Mouse (Mus musculus): ENCODE measurements around the gene Rac2. TPM values are rescaled to one million over a fixed set of nuclear protein-coding genes. Genes with fewer than 3 reads are reported as not detected.

The Rac2 gene
- polyA plus RNA-seq, 1 experiment from 2014 or later: 27.9 TPM

DNA sequence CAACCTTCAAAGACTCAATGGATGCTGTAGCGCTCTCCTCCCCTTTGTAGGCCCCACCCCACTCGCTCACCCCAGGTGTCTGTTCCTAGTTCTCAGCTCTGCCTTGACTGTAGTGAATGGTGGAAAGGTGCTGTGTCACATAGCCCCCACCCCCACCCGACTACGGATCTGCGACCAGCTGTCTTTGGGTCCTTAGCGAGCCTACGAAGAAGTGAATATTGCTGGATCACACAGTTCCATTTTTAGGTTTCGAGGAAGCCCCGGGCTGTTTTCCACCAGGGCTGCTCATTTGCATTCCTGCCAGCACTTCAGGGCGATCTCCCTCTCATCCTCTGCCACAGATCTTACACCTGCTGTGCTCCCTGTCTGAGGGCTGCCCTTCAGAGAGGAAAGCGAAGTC is 10.8 kb upstream of the Rac2 start:
- 22% methylated on average over 11 of the region's 11 CpGs for WGBS

GRCm38 (mm10) chr15:78576284-78576810 is 3.8 kb upstream of the Rac2 start:
- Histone ChIP-seq H3K4me3 (ENCODE audit: low read depth, low read length) (no peak overlapping the region), H3K9me3 (ENCODE audit: control insufficient read depth, low read length) (no peaks in the 10 kb centered on the region), H3K9ac (ENCODE audit: low read depth, low read length) (no peak overlapping the region), H3K4me2 (ENCODE audit: low read depth, low read length) (no peak overlapping the region), H3K4me1 (ENCODE audit: control insufficient read depth, insufficient read depth, low read length) (peaks cover 15% of the 10 kb centered on the region), H3K27me3 (replicated peaks; ENCODE audit: control insufficient read depth, insufficient read depth, low read length) (no peaks in the 10 kb centered on the region), H3K36me3 (ENCODE audit: control insufficient read depth, insufficient read depth, low read length) (no peaks in the 10 kb centered on the region), H3K27ac (replicated peaks; ENCODE audit: low read depth, low read length) (no peak overlapping the region)
- ATAC-seq (ENCODE audit: low read depth) (no peak), DNase-seq (ENCODE audit: low spot score) (no peak)
- 55% methylated on average over 4 of the region's 4 CpGs for WGBS

More for the DNA sequence above, 10.8 kb upstream of the Rac2 start:
- Histone ChIP-seq H3K4me3 (ENCODE audit: low read depth, low read length) (no peak overlapping the region), H3K9me3 (ENCODE audit: control insufficient read depth, low read length) (no peaks in the 10 kb centered on the region), H3K36me3 (ENCODE audit: control insufficient read depth, insufficient read depth, low read length) (no peaks in the 10 kb centered on the region), H3K27ac (replicated peaks; ENCODE audit: low read depth, low read length) (no peak overlapping the region), H3K9ac (ENCODE audit: low read depth, low read length) (no peak overlapping the region), H3K4me1 (ENCODE audit: control insufficient read depth, insufficient read depth, low read length) (peaks cover 16% of the 10 kb centered on the region), H3K4me2 (ENCODE audit: low read depth, low read length) (no peak overlapping the region), H3K27me3 (replicated peaks; ENCODE audit: control insufficient read depth, insufficient read depth, low read length) (no peaks in the 10 kb centered on the region)
- DNase-seq (ENCODE audit: low spot score): no peak
- no peak for ATAC-seq (ENCODE audit: low read depth)

DNA sequence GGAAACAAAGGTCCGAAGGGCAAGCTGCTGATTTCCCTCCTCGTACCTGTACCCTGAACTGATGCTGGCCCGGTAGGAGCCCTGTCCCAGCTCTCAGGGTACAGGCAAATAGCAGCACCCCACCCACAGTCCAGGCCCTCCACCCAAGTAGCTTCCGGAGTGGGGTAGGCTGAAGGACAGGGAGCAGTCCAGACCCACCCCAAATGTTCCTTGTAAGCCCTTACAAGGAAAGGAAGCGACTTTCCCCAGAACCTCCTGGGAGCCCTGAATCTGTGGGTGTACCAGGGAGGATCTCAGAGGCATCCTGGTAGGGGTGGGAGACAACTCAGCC is 348 bp downstream of the Rac2 start:
- H3K4me3 ChIP-seq (ENCODE audit: low read depth, low read length): 0 out of 2 replicates have a peak overlapping the region, but pooled peaks have one; percentile 1
- no peak overlapping the region for H3K4me2 ChIP-seq (ENCODE audit: low read depth, low read length)
- no peaks in the 10 kb centered on the region for H3K36me3 ChIP-seq (ENCODE audit: control insufficient read depth, insufficient read depth, low read length)
- WGBS: 96% methylated on average over 5 of the region's 5 CpGs
- ATAC-seq (ENCODE audit: low read depth): no peak
- H3K27ac ChIP-seq (replicated peaks; ENCODE audit: low read depth, low read length): no peak overlapping the region
- H3K9me3 ChIP-seq (ENCODE audit: control insufficient read depth, low read length): no peaks in the 10 kb centered on the region
- H3K27me3 ChIP-seq (replicated peaks; ENCODE audit: control insufficient read depth, insufficient read depth, low read length): no peaks in the 10 kb centered on the region
- DNase-seq (ENCODE audit: low spot score): no peak
- no peaks in the 10 kb centered on the region; the same call in 1 of the 2 replicates for H3K4me1 ChIP-seq (ENCODE audit: control insufficient read depth, insufficient read depth, low read length)
- H3K9ac ChIP-seq (ENCODE audit: low read depth, low read length): no peak overlapping the region

DNA sequence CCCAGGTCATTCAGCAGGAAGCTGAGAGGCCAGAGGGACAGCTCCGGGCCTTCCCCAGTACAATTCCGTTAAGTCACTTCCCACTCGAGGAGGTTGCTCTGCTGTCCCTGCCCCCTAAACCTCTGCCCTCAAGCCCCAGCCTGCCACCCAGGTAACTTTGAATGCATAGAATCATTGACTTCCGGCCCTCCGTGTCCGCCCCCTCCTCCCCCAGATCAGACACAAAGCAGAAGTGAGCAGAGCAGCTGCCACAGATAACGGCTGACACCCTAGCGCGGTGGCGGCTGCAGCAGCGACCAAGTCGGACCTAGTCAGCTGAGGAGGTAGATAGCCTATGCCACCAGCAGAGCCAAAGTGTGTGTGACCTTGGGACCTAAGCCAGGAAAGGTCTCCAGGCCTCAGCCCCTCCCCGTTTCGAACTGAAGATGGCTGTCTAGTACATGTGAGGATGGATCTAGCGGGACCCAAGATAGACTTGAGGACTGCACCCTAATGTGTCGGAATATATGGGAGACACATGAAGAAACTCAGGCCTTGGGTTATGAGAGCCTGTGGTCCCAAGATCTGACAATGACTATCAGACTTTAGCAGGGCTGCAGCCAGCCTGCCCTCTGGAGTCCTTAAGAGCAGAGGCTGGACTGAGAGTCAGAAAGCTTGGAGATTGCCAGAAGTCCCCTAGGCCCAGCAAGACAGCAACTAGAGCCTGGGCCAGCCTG is 871 bp downstream of the Rac2 start:
- Histone ChIP-seq H3K4me3 (ENCODE audit: low read depth, low read length) (0 out of 2 replicates have a peak overlapping the region, but pooled peaks have one; percentile 1), H3K9me3 (ENCODE audit: control insufficient read depth, low read length) (no peaks in the 10 kb centered on the region), H3K9ac (ENCODE audit: low read depth, low read length) (no peak overlapping the region), H3K4me1 (ENCODE audit: control insufficient read depth, insufficient read depth, low read length) (no peaks in the 10 kb centered on the region; the same call in 1 of the 2 replicates), H3K36me3 (ENCODE audit: control insufficient read depth, insufficient read depth, low read length) (no peaks in the 10 kb centered on the region), H3K27me3 (replicated peaks; ENCODE audit: control insufficient read depth, insufficient read depth, low read length) (no peaks in the 10 kb centered on the region), H3K4me2 (ENCODE audit: low read depth, low read length) (no peak overlapping the region), H3K27ac (replicated peaks; ENCODE audit: low read depth, low read length) (no peak overlapping the region)
- WGBS: 65% methylated on average over 15 of the region's 16 CpGs
- ATAC-seq (ENCODE audit: low read depth) (no peak), DNase-seq (ENCODE audit: low spot score) (no peak)

DNA sequence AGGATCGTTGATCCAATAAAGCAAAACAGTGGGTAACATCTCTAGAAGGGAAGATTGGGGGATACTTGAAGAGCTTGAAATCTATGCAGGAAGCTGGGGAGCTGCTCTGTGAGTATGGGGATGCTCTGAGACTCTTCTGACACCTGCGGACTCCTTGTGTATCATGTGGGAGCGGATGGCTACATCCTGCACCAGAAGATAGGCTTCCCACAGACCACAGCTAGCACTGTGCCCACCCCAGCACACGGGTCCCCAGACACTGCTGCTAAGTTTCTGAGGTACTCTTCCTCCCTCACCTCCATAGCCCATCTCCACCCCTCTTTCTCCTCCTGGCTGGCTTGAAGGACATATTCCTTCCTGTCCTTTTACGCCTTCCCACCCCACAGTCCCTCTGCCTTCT is 2.4 kb downstream of the Rac2 start:
- no peak for ATAC-seq (ENCODE audit: low read depth)
- H3K4me3 ChIP-seq (ENCODE audit: low read depth, low read length): no peak overlapping the region
- no peaks in the 10 kb centered on the region for H3K27me3 ChIP-seq (replicated peaks; ENCODE audit: control insufficient read depth, insufficient read depth, low read length)
- H3K4me1 ChIP-seq (ENCODE audit: control insufficient read depth, insufficient read depth, low read length): no peaks in the 10 kb centered on the region
- no peak overlapping the region for H3K27ac ChIP-seq (replicated peaks; ENCODE audit: low read depth, low read length)
- no peak overlapping the region for H3K9ac ChIP-seq (ENCODE audit: low read depth, low read length)
- no peaks in the 10 kb centered on the region for H3K9me3 ChIP-seq (ENCODE audit: control insufficient read depth, low read length)
- DNase-seq (ENCODE audit: low spot score): no peak
- H3K4me2 ChIP-seq (ENCODE audit: low read depth, low read length): no peak overlapping the region
- WGBS: 87% methylated on average over 2 of the region's 5 CpGs
- H3K36me3 ChIP-seq (ENCODE audit: control insufficient read depth, insufficient read depth, low read length): no peaks in the 10 kb centered on the region

GRCm38 (mm10) chr15:78567608-78568120 is 4.9 kb downstream of the Rac2 start:
- Histone ChIP-seq H3K27me3 (replicated peaks; ENCODE audit: control insufficient read depth, insufficient read depth, low read length) (no peaks in the 10 kb centered on the region), H3K27ac (replicated peaks; ENCODE audit: low read depth, low read length) (no peak overlapping the region), H3K4me2 (ENCODE audit: low read depth, low read length) (no peak overlapping the region), H3K4me1 (ENCODE audit: control insufficient read depth, insufficient read depth, low read length) (no peaks in the 10 kb centered on the region), H3K4me3 (ENCODE audit: low read depth, low read length) (no peak overlapping the region), H3K9ac (ENCODE audit: low read depth, low read length) (no peak overlapping the region), H3K36me3 (ENCODE audit: control insufficient read depth, insufficient read depth, low read length) (no peaks in the 10 kb centered on the region), H3K9me3 (ENCODE audit: control insufficient read depth, low read length) (no peaks in the 10 kb centered on the region)
- no peak for ATAC-seq (ENCODE audit: low read depth)
- DNase-seq (ENCODE audit: low spot score): no peak
- 66% methylated on average over 9 of the region's 9 CpGs for WGBS

- Histone ChIP-seq H3K9me3 (ENCODE audit: control insufficient read depth, low read length) (no peaks in the 10 kb centered on the region), H3K27me3 (replicated peaks; ENCODE audit: control insufficient read depth, insufficient read depth, low read length) (no peaks in the 10 kb centered on the region), H3K27ac (replicated peaks; ENCODE audit: low read depth, low read length) (no peak overlapping the region), H3K36me3 (ENCODE audit: control insufficient read depth, insufficient read depth, low read length) (no peaks in the 10 kb centered on the region), H3K4me2 (ENCODE audit: low read depth, low read length) (no peak overlapping the region), H3K4me1 (ENCODE audit: control insufficient read depth, insufficient read depth, low read length) (no peaks in the 10 kb centered on the region), H3K4me3 (ENCODE audit: low read depth, low read length) (no peak overlapping the region), H3K9ac (ENCODE audit: low read depth, low read length) (no peak overlapping the region)
- 68% methylated on average over 11 of the region's 11 CpGs for WGBS
- no peak for DNase-seq (ENCODE audit: low spot score)
- no peak for ATAC-seq (ENCODE audit: low read depth)
Observed at GRCm38 (mm10) chr15:78564764-78565435, 7.7 kb downstream of the Rac2 start.

GRCm38 (mm10) chr15:78563937-78564336 is 8.6 kb downstream of the Rac2 start:
- H3K9ac ChIP-seq (ENCODE audit: low read depth, low read length): no peak overlapping the region
- no peak for ATAC-seq (ENCODE audit: low read depth)

More at GRCm38 (mm10) chr15:78563937-78564336, 8.6 kb downstream of the Rac2 start:
- no peaks in the 10 kb centered on the region for H3K36me3 ChIP-seq (ENCODE audit: control insufficient read depth, insufficient read depth, low read length)
- WGBS: 72% methylated on average over 5 of the region's 5 CpGs
- no peaks in the 10 kb centered on the region for H3K27me3 ChIP-seq (replicated peaks; ENCODE audit: control insufficient read depth, insufficient read depth, low read length)
- DNase-seq (ENCODE audit: low spot score): no peak
- H3K27ac ChIP-seq (replicated peaks; ENCODE audit: low read depth, low read length): no peak overlapping the region
- H3K9me3 ChIP-seq (ENCODE audit: control insufficient read depth, low read length): no peaks in the 10 kb centered on the region
- H3K4me3 ChIP-seq (ENCODE audit: low read depth, low read length): no peak overlapping the region
- no peak overlapping the region for H3K4me2 ChIP-seq (ENCODE audit: low read depth, low read length)
- no peaks in the 10 kb centered on the region for H3K4me1 ChIP-seq (ENCODE audit: control insufficient read depth, insufficient read depth, low read length)

All from embryonic facial prominence, embryonic 14.5 days (tissue).